Mouse (Mus musculus): Measurements from ENCODE around the gene Pde4d.

Gene Pde4d

GRCm38 (mm10) chr13:108449116-108450097 lies at the start of gene Pde4d:
Gene Pde4d, plus strand, starts transcription at chr13:108449948.
- DNase-seq (ENCODE audit: low read depth) = peak; percentile 32

GRCm38 (mm10) chr13:108403197-108403596 lies 46.6 kb upstream of the Pde4d start:
- no peak for DNase-seq (ENCODE audit: low read depth)

GRCm38 (mm10) chr13:108404372-108404771 lies 45.4 kb upstream of the Pde4d start:
- no peak for DNase-seq (ENCODE audit: low read depth)

GRCm38 (mm10) chr13:108415464-108415863 lies 34.3 kb upstream of the Pde4d start:
- DNase-seq (ENCODE audit: low read depth) = no peak

GRCm38 (mm10) chr13:108418741-108419507 lies 30.8 kb upstream of the Pde4d start:
- no peak for DNase-seq (ENCODE audit: low read depth)

GRCm38 (mm10) chr13:108426322-108426721 lies 23.4 kb upstream of the Pde4d start:
- DNase-seq (ENCODE audit: low read depth) = no peak

GRCm38 (mm10) chr13:108428809-108429208 lies 20.9 kb upstream of the Pde4d start:
- DNase-seq (ENCODE audit: low read depth) = no peak

GRCm38 (mm10) chr13:108429623-108430022 lies 20.1 kb upstream of the Pde4d start:
- DNase-seq (ENCODE audit: low read depth) = no peak

- no peak for DNase-seq (ENCODE audit: low read depth)
Measured at GRCm38 (mm10) chr13:108431776-108432175, 18.0 kb upstream of the Pde4d start.

- DNase-seq (ENCODE audit: low read depth) = no peak
Measured at GRCm38 (mm10) chr13:108435687-108436086, 14.1 kb upstream of the Pde4d start.

- DNase-seq (ENCODE audit: low read depth) = no peak
Measured at GRCm38 (mm10) chr13:108437424-108437823, 12.3 kb upstream of the Pde4d start.

- no peak for DNase-seq (ENCODE audit: low read depth)
Measured at GRCm38 (mm10) chr13:108439012-108439411, 10.7 kb upstream of the Pde4d start.

- no peak for DNase-seq (ENCODE audit: low read depth)
Measured at GRCm38 (mm10) chr13:108448348-108448931, 1.3 kb upstream of the Pde4d start.

- DNase-seq (ENCODE audit: low read depth) = no peak
Measured at GRCm38 (mm10) chr13:108451122-108451521, 1.4 kb downstream of the Pde4d start.

- peak; percentile 47 for DNase-seq (ENCODE audit: low read depth)
Measured at GRCm38 (mm10) chr13:108453064-108453919, 3.5 kb downstream of the Pde4d start.

- DNase-seq (ENCODE audit: low read depth) = no peak
Measured at GRCm38 (mm10) chr13:108462518-108462917, 12.8 kb downstream of the Pde4d start.

- DNase-seq (ENCODE audit: low read depth) = no peak
Measured at GRCm38 (mm10) chr13:108465755-108466154, 16.0 kb downstream of the Pde4d start.

GRCm38 (mm10) chr13:108467046-108467445 lies 17.3 kb downstream of the Pde4d start:
- DNase-seq (ENCODE audit: low read depth) = no peak

GRCm38 (mm10) chr13:108480451-108480850 lies 30.7 kb downstream of the Pde4d start:
- peak; percentile 33 for DNase-seq (ENCODE audit: low read depth)

- DNase-seq (ENCODE audit: low read depth) = peak; percentile 28
Measured at GRCm38 (mm10) chr13:108485036-108485435, 35.3 kb downstream of the Pde4d start.

- no peak for DNase-seq (ENCODE audit: low read depth)
Measured at GRCm38 (mm10) chr13:108487066-108487465, 37.3 kb downstream of the Pde4d start.

All from NIH3T3 (cell line).